Mouse (Mus musculus): ENCODE measurements at regions not wholly inside any gene's neighbourhood (a gene's known extent, or its start where the extent isn't known, plus 50 kb on each side); places are given as distances from the start of the nearest gene placed in this dataset.

- TF ChIP-seq POLR2A (IDR thresholded peaks at IDR 0.05; ENCODE audit: insufficient read length, low read depth) (no peak), CEBPB (IDR thresholded peaks at IDR 0.05; ENCODE audit: insufficient read depth, poor library complexity, severe bottlenecking) (no peak), MYOG (IDR thresholded peaks at IDR 0.05; ENCODE audit: control insufficient read depth in 1 of 3, insufficient read depth in 1 of 3, insufficient read length in 2 of 3, low read depth in 2 of 3) (no peak), TCF3 (IDR thresholded peaks at IDR 0.05; ENCODE audit: insufficient read length, low read depth) (no peak), USF1 (IDR thresholded peaks at IDR 0.05; ENCODE audit: low read depth) (no peak), REST (IDR thresholded peaks at IDR 0.05; ENCODE audit: insufficient read depth, insufficient read length) (no peak), E2F4 (IDR thresholded peaks at IDR 0.05; ENCODE audit: insufficient read depth) (no peak), MAX (IDR thresholded peaks at IDR 0.05; ENCODE audit: low read depth) (no peak), POLR2AphosphoS2 (IDR thresholded peaks at IDR 0.05; ENCODE audit: insufficient read length, low read depth) (no peak), TCF12 (IDR thresholded peaks at IDR 0.05; ENCODE audit: insufficient read depth, poor library complexity, severe bottlenecking) (no peak), MYOD1 (IDR thresholded peaks at IDR 0.05; ENCODE audit: control insufficient read depth in 1 of 3, insufficient read length in 2 of 3, low read depth in 2 of 3) (no peak)
These were observed 202.9 kb upstream of the Isl1 start for GRCm38 (mm10) chr13:116512398-116512797.

All from myocyte (in vitro differentiated cells).